Mouse (Mus musculus) liver, postnatal 0 days (tissue): ENCODE results near the gene 6030408B16Rik. TPM values are rescaled to one million over a fixed set of nuclear protein-coding genes. Genes with fewer than 3 reads are reported as not detected.

Experiments used
- ATAC-seq: fragments of 200-750 bp; cut with Nextera tagmentation; 2 replicates; pipeline ENCODE4 v1.8.0; 2017; ENCODE audit warnings: mild to moderate bottlenecking, moderate library complexity
- DNase-seq: peaks from one replicate; pipeline ENCODE4 v3.0.0-alpha.2; 2016
- H3K27ac ChIP-seq: fragments of 300-500 bp; sonication (generic); 2 replicates; pipeline ENCODE4 v1.5.1; 2014; ENCODE audit warnings: antibody characterized with exemption, moderate library complexity, mild to moderate bottlenecking, low read depth
- H3K27me3 ChIP-seq: fragments of 300-500 bp; sonication (generic); 2 replicates; pipeline ENCODE4 v1.6.1; 2014; ENCODE audit warnings: low read length, control low read depth, mixed read lengths; ENCODE audit not compliant: insufficient read depth
- H3K36me3 ChIP-seq: fragments of 300-500 bp; sonication (generic); replicated peaks from 2 replicates; pipeline ENCODE4 v1.6.1; 2014; ENCODE audit warnings: mild to moderate bottlenecking, control low read depth, low read length, moderate library complexity, mixed read lengths; ENCODE audit not compliant: insufficient read depth
- H3K4me1 ChIP-seq: fragments of 300-500 bp; sonication (generic); 2 replicates; pipeline ENCODE4 v1.6.1; 2014; ENCODE audit warnings: antibody characterized with exemption, mild to moderate bottlenecking, control low read depth; ENCODE audit not compliant: insufficient read depth
- H3K4me2 ChIP-seq: fragments of 300-500 bp; sonication (generic); 2 replicates; pipeline ENCODE4 v1.6.1; 2014; ENCODE audit warnings: low read depth, mild to moderate bottlenecking, low read length, moderate library complexity, mixed read lengths
- H3K4me3 ChIP-seq: fragments of 300-500 bp; sonication (generic); 2 replicates; pipeline ENCODE4 v1.5.1; 2014; ENCODE audit warnings: low read depth, low read length
- H3K9ac ChIP-seq: fragments of 300-500 bp; sonication (generic); replicated peaks from 2 replicates; pipeline ENCODE4 v1.6.1; 2014; ENCODE audit warnings: mild to moderate bottlenecking, moderate library complexity
- H3K9me3 ChIP-seq: fragments of 300-500 bp; sonication (generic); 2 replicates; pipeline ENCODE4 v1.6.1; 2016; ENCODE audit warnings: mild to moderate bottlenecking, control low read depth, low read length, mixed read lengths
- CTCF ChIP-seq: sonication (generic); IDR thresholded peaks from 2 replicates; pipeline ENCODE4 v1.5.1; 2016; ENCODE audit warnings: antibody characterized with exemption, low read depth
- EP300 ChIP-seq: IDR thresholded peaks from 2 replicates; pipeline ENCODE4 v1.6.1; 2016; ENCODE audit warnings: antibody characterized with exemption, low read depth, mild to moderate bottlenecking
- WGBS: fragments of 180-500 bp; shearing (Covaris S2); extraction: QIAGEN DNeasy Blood & Tissue Kit; methylation state at CpG from one replicate; pipeline ENCODE4 v1.1.7; 2014; ENCODE audit not compliant: insufficient replicate concordance; 5-methylcytosine and 5-hydroxymethylcytosine counted together
- polyA plus RNA-seq: library from polyadenylated mRNA; unstranded; fragments of >200 nt; fragmentation: Nextera tagmentation; extraction: Ambion mirVana; gene quantifications from 2 replicates; pipeline ENCODE4 v1.2.1, GENCODE M21; 2015

6030408B16Rik gene
- polyA plus RNA-seq, 1 experiment from 2014 or later = 0.36 TPM

- Histone ChIP-seq H3K27ac (no peak overlapping the region), H3K9me3 (no peaks in the 10 kb centered on the region), H3K36me3 (peaks cover 24% of the 10 kb centered on the region), H3K4me2 (peak overlapping the region; percentile 44), H3K27me3 (no peaks in the 10 kb centered on the region), H3K4me3 (no peak overlapping the region), H3K9ac (no peak overlapping the region), H3K4me1 (no peaks in the 10 kb centered on the region)
- WGBS = 58% methylated on average over 16 of the region's 16 CpGs
- DNase-seq (no peak), ATAC-seq (no peak)
- TF ChIP-seq EP300 (no peak), CTCF (no peak)
These were observed 1.2 kb downstream of the 6030408B16Rik start for GRCm38 (mm10) chr15:101294028-101294894.

DNA sequence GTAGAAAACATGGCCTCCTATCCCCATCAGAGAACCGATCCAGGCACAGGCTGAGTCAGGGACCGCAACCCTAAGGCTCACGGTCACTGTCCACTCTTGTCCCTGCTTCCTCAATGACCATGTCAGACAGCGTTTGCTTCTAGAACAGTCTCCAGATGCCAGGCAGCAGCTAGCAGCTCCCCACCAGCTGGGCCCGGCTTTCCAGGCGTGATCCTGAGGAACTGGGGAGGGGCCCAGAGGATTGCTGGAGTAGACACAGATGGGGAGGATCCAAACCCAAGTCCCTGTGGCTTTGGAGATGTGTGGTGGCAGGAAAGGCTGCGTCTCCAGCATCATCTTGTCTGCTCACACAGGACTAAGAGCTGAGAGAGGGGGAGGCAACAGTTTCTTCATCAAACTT, 2.1 kb downstream of the 6030408B16Rik start:
- Histone ChIP-seq H3K9me3 (no peaks in the 10 kb centered on the region), H3K4me1 (no peaks in the 10 kb centered on the region), H3K27ac (no peak overlapping the region), H3K27me3 (no peaks in the 10 kb centered on the region), H3K4me2 (no peak overlapping the region), H3K36me3 (peaks cover 16% of the 10 kb centered on the region), H3K9ac (no peak overlapping the region), H3K4me3 (no peak overlapping the region)
- WGBS = 72% methylated on average over 7 of the region's 7 CpGs
- DNase-seq (no peak), ATAC-seq (no peak)
- no peak for TF ChIP-seq CTCF
- TF ChIP-seq EP300 = no peak

DNA sequence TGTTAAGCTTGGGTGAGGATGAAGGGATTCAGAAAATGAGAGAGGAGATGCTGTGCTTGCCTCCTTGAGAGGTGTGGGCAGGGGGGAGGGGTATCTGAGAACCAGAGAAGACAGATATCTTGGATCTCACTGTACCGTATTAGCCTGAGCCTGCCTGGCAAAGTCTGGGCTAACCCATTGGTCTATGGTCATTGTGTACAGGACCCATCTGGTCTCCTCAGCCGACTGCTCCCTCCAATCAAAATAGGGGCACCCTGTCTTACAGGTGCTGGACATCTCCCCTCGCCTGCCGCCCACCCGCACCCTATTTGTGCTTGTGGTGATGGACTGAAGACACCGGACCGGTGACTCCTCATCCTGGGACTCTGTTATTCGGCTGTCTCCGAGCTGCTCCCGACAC, 2.6 kb downstream of the 6030408B16Rik start:
- no peak overlapping the region for H3K4me3 ChIP-seq
- no peaks in the 10 kb centered on the region for H3K27me3 ChIP-seq
- no peaks in the 10 kb centered on the region for H3K4me1 ChIP-seq
- ATAC-seq = no peak
- no peak overlapping the region for H3K4me2 ChIP-seq
- TF ChIP-seq EP300 (no peak), CTCF (no peak)
- no peak for DNase-seq
- WGBS = 84% methylated on average over 10 of the region's 10 CpGs
- H3K27ac ChIP-seq = no peak overlapping the region
- no peak overlapping the region for H3K9ac ChIP-seq
- peaks cover 11% of the 10 kb centered on the region for H3K36me3 ChIP-seq
- no peaks in the 10 kb centered on the region for H3K9me3 ChIP-seq

DNA sequence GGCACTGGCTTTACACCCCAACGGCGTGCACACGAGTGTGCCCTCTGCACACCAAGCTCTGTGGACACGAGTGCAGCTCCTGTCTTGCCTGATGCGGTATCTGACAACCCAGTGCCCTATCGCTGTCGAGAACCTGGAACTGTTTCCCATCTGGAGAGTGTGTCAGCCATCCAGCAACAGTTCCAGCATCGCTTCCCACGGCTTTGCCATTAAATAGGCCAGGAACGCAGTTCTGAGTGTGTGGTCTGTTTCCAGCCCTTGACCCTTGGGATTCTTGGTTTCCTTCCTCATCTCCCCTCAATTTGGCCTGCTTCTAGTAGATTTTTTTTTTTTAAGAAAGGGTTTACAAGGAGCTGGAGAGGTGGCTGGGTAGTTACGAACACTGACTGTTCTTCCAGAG, 3.1 kb downstream of the 6030408B16Rik start:
- TF ChIP-seq EP300 (no peak), CTCF (no peak)
- no peak overlapping the region for H3K4me3 ChIP-seq
- ATAC-seq = no peak
- no peak overlapping the region for H3K9ac ChIP-seq
- no peaks in the 10 kb centered on the region for H3K4me1 ChIP-seq
- no peak overlapping the region for H3K27ac ChIP-seq
- 81% methylated on average over 11 of the region's 11 CpGs for WGBS
- DNase-seq = no peak
- H3K4me2 ChIP-seq = no peak overlapping the region
- H3K36me3 ChIP-seq = peaks cover 6% of the 10 kb centered on the region
- no peaks in the 10 kb centered on the region for H3K9me3 ChIP-seq
- no peaks in the 10 kb centered on the region for H3K27me3 ChIP-seq

DNA sequence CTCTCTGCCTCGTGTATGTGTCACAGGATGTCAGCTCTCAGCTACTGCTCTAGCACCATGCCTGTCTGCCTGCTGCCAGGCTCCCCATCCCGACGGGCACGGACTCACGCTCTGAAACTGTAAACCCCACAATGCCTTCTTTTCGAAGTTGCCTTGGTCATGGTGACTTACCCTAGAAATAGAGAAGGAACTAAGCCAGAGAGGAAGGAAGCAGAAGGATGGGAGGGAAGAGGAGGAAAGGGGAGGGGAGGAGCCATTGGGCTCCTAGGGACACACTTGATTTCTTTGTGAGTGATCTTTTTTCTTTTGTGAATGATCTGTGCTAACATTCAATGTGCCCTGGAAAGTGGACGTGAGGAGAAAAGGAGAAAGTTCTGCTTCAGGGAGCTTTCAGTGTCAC, 5.0 kb downstream of the 6030408B16Rik start:
- H3K27me3 ChIP-seq = no peaks in the 10 kb centered on the region
- H3K4me1 ChIP-seq = no peaks in the 10 kb centered on the region
- ATAC-seq = no peak
- H3K27ac ChIP-seq = no peak overlapping the region
- 23% methylated on average over 7 of the region's 7 CpGs for WGBS
- no peak for DNase-seq
- no peak overlapping the region for H3K4me3 ChIP-seq
- no peaks in the 10 kb centered on the region for H3K9me3 ChIP-seq
- H3K9ac ChIP-seq = no peak overlapping the region
- TF ChIP-seq CTCF = no peak
- no peak for TF ChIP-seq EP300
- no peaks in the 10 kb centered on the region for H3K36me3 ChIP-seq
- H3K4me2 ChIP-seq = peak overlapping the region; percentile 32; the same call in 1 of the 2 replicates

- no peaks in the 10 kb centered on the region for H3K4me1 ChIP-seq
- DNase-seq = no peak
- 27% methylated on average over 7 of the region's 7 CpGs for WGBS
- no peak overlapping the region for H3K4me3 ChIP-seq
- no peaks in the 10 kb centered on the region for H3K27me3 ChIP-seq
- peak overlapping the region; percentile 32; the same call in 1 of the 2 replicates for H3K4me2 ChIP-seq
- no peak overlapping the region for H3K27ac ChIP-seq
- H3K9me3 ChIP-seq = no peaks in the 10 kb centered on the region
- ATAC-seq = no peak
- H3K36me3 ChIP-seq = no peaks in the 10 kb centered on the region
- TF ChIP-seq CTCF (no peak), EP300 (no peak)
- no peak overlapping the region for H3K9ac ChIP-seq
These were observed 5.5 kb downstream of the 6030408B16Rik start for GRCm38 (mm10) chr15:101298550-101298949.
